Mouse (Mus musculus) adrenal gland, postnatal 10 days (tissue): Measurements from ENCODE around the gene Lmna. TPM values are rescaled to one million over a fixed set of nuclear protein-coding genes. Genes with fewer than 3 reads are reported as not detected.

Experiments used
- DNase-seq: peaks from one replicate; pipeline ENCODE4 v3.0.0; 2021; ENCODE audit warnings: mixed read lengths
- total RNA-seq, 2 experiments: library from RNA; stranded (reverse); gene quantifications; 2 replicates each; pipeline ENCODE4 v1.2.3; 2021

Lmna gene
- total RNA-seq, 2 experiments from 2014 or later, result 102 to 104 TPM

DNA sequence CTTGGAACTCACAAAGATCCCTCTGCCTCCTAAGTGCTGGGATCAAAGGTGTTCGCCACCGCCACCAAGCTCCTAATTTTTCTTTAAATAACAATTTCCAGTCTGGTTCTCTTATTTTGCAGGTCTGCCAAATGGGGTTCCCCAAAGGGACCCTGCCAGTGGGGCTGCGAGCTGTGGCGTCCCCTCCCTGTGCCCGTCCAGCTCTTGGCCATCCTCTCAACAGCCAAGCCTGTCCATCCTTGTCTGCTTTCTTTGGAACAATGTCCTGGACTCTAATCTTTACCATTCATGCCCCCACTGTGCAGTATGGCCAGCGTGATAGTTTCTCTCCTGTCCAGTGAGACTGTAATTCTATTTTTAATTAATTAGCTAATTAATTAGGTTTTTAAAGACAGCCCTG is 11.4 kb upstream of the Lmna start:
- DNase-seq, result no peak

DNA sequence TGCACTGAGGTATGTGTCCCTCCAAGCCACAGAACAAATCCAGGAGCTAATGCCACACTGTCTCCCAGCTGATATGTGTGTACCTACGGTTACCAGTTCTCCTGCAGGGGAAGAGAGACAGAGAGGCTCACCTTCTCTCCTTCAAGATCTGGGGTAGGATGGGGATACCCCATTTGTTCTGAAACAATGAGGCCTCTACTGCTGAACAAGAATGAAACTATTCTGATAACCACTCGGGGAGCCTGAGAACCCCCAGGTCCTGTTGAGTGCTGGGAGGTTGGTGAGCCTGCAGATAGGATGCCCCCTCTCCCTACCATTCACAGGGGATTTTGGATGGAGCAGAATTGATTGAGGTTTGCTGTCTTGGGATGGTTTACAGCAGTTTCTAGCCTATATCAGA is 10.3 kb upstream of the Lmna start:
- no peak for DNase-seq

DNA sequence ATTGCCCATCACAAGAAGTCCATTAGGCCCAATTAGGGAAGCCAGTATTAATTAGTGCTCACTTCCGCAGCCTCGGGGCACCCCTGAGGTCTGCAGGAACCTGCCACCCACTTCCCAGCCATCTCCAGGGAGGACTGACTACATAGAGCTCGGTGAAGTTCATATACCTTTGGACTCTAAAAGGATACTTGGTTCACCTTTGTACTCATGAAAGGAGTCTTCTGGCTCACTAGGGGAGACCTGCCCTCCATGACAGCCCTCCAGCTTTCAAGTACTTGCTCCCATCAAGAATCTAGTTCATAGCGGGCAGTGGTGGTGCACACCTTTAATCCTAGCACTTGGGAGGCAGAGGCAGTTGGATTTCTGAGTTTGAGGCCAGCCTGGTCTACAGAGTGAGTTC is 8.7 kb upstream of the Lmna start:
- no peak for DNase-seq

GRCm38 (mm10) chr3:88516407-88516806 is 6.7 kb upstream of the Lmna start:
- no peak for DNase-seq

GRCm38 (mm10) chr3:88515095-88515386 is 5.3 kb upstream of the Lmna start:
- DNase-seq, result no peak

DNA sequence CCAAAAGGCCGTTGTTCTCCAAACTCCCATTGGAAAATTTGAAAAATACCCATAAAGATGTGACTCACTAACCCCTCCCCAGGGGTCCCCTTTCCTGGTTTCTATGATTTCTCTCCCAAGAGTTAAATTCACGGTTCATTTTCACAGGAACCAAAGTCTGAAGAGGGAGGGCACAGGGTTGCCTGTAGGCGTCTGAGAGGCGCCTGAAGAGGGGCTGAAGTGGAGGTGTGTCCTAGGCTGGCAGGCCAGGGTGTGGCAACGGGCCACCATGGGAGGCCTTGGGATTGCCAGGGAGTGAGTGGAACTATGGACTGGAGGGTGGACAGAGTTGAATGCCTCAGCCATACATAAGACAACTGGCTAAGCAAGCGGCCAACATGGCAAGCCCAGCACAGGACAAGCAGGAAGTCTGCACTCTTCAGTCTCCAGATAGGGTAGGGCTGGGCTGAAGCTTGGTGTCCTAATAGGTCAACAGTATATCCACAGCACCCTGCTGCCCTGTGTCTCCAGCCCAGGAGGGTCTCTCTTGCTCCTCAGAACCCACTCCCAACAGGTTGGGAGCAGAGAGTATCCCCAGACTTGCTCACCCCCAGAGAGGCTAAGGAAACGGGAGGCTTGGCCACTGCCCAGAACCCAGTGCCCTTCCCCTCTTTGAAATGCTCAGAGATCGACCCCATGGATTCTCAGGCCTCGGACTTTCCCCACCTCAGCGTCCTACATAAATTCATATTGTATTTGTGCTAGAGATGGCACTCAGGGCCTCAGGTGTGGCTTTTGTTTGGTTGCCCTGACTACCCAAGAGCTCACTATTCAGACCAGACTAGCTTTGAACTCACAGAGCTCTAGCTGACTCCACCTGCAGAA is 4.7 kb upstream of the Lmna start:
- DNase-seq, result no peak

DNA sequence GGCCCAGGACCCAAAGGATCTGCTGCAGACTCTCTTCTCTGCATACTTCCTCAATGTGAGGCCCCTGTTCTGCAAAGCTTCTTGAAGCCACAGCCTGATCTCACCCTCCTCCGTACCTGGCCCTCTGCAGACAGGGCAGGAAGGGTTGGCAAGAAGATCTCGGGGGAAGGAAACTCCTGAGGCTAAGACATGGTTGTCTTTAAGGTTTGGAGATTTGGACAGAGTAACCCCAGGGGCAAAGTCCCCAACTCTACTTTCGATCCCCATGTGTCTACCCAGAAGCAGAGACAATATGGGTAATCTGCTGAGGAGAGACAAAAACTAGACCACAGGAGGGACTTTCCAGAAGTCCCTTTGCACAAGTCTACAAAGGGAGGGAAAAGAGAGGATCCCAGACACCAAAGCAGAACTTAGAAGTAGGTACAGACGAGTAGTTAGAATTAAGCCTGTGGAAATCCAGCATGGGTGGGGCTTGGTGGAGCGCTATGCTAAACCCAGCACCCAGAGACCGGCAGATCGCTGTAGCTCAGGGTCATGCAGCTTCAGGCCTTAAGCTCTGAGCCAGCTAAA is 3.9 kb upstream of the Lmna start:
- DNase-seq, result no peak

DNA sequence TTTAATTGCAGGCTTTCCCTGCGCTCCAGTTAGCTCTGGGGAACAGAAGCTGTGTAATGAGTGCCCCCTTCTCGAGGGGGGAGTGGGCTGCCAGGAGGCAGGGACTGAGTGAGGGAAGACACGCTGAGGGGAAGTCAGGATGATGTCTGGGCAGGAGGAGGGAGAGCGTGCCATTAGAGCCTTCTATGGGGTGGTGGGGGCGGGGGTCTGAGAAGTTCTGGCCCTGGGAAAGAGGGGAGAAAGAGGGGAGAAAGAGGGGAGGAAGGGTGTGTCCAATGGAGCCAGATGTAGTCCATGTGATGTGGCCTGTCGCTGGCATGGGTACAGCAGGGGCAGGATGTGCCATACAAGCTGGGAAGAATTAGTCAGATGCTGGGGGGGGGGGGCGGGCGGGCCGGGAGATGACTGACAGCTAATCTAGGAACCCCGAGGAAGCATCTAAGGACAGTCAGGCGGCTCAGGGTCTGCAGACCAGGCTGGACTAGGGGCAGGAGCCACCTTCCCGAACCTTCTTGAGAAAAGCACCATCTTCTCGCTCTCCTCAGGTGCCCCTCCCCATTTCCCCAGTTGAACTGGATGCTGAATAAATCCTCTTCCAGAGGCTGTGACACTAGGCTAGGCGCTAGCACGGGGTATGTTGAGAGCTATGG is 3.3 kb upstream of the Lmna start:
- DNase-seq, result no peak

GRCm38 (mm10) chr3:88512141-88512895 is 2.6 kb upstream of the Lmna start:
- no peak for DNase-seq

DNA sequence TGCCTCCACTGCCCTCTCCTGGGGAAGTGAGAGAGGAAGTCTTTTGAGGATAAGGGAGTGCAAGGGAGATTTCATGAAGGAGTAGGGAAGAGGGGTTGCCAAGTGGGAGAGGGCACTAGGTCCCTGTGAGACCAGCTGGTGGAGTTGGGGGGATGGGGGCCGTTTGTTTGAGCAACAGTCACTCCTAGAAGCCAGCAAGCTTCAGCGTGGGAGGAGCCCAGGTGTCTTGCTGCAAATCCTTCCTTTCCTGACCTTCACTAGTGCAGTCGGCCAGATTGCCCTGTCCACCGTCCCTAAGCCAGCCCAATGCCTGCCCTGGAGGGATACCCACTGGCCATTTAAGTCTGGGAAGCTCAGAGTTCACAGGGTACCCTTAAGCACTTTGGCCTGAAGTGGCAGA is 1.8 kb upstream of the Lmna start:
- peak; percentile 59 for DNase-seq

- DNase-seq, result no peak
Measured at GRCm38 (mm10) chr3:88510421-88511289, 899 bp upstream of the Lmna start.

GRCm38 (mm10) chr3:88509250-88509649 is 506 bp downstream of the Lmna start:
- no peak for DNase-seq

DNA sequence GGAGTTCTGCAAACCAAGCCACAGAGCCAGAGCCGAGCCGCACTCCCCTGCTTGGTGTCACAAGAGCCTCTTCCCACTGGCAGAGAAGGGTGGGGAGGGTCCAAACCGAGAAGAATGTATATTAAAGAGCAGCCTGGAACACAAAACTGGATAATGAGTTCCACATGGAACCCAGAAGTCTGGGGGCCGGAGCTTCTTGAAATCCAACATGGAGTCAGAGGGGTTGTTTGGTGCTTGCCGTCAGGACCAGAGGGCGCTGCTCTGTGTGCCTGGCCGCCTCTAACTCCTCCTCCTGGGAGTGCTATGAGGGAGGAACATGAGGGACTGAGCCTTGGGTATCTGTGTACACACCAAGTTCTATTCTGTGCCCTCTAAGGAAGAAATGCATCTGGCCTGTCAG is 4.0 kb downstream of the Lmna start:
- DNase-seq, result no peak

GRCm38 (mm10) chr3:88505081-88505480 is 4.7 kb downstream of the Lmna start:
- DNase-seq, result no peak

DNA sequence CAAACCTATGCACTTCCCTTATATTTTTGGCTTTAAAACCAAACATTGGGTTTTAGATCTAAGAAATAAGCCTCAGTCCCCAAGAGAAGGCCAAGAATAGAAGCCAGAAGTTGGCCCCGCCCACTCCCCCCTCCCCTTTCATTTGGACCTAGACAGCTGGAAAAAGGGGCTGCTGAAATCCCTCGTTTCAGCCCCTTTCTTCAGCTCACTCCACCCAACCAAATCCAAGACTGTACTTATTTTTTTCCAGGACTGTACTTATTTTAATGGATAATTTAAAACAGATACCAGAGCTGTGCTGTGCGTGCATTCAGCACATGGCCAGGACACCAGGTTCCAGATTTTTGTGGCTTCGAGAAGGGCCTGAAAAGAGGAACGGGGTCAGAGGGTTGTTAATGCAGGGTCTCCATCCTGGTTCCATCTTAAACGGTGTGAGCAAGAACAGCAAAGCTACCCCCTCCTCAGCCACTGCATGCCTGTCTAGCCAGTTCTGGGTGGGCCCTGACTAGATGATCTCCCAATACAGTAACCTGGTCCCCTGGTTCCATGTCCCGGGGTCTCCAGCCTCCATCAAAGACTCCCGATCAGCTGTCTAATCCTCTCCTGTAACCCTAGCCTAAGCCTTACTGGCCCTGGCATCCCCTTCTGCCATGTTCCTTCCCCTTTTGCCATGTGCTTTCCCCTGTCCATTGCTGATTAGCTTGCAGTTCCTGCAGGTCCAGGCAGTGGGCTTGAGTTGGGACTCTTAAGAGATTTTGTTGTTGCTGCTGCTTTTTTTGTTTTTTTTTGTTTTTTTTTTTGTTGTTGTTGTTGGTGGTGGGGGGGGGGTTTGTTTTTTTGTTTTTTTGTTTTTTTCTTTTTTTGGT is 5.6 kb downstream of the Lmna start:
- no peak for DNase-seq

DNA sequence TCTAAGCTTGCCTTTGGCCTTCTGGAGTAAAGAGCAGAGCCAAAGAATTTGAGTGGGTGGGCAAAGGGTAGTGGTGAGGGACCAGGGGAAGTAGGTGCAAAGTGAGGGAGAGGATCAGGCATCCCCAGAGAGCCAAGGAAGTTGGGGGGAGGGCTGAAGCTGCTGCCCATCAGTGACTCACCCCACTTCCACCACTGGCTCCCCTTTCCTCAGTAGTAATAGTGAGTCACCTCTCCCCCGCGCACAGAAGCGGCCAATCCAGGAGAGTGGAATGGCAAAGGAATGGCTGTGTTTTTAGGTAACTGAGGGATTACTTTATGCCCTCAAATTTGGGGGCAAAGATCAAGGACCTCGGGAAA is 6.3 kb downstream of the Lmna start:
- DNase-seq, result peak; percentile 75

- DNase-seq, result peak; percentile 95
Measured at GRCm38 (mm10) chr3:88502641-88503504, 6.9 kb downstream of the Lmna start.

DNA sequence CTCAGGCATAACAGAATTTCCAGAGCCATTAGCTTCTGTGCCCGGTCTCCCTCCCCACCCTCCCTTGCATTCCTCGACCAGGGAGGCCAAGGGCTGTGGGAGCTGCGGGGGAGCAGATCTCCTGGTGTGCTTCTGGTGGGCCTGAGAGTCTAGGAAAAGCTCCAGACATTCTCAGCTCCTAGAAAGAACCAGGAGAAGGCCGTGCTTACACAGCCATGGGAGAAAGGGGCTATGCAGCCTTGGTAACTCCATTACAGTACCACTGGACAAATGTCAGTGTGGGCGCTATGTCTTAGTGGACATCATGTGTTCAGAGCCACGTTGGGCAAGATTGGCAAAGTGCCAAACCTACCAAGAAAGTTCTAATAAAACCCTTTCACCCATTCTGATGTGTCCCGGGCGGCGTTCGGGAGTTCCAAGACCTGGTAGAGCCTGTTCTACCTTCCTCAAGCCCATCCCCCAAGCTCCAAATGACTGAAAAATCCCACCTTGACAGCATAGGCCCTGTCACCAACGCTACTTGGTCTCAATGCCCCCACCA is 7.7 kb downstream of the Lmna start:
- DNase-seq, result peak; percentile 59

DNA sequence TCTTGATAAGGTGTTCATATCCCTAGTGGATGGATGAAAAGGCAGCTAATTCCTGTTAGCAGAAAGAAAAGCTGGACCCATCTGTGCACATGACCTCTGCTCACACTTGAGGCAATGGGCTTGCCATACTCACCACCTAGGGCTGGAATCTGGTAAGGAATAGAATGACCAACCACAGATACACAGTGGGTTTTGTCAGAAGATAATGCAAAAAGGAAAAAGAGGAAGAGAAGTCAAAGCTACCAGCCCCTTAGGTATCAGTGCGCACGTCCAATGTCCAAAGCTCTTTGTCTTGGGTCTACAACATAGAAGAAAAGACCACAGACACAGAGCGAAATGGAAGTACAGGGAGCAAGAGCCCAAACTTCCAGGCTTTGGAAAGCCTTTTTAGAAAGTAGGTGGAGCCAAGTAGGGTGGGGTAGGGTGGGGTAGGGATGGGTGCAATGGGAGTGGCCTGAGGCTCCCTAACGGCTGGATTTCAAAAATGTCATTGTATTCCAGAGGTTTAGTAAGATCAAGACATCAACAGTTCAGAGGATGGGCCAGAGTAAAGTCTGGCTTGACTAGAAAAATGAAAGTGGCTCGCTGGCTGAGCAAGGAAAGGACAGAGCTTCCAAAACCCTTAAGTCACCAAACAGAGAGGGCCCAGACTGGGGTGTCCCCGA is 8.3 kb downstream of the Lmna start:
- DNase-seq, result no peak
